Mouse (Mus musculus) hindbrain, embryonic 15.5 days (tissue): ENCODE results near the gene Fam217b. TPM values are rescaled to one million over a fixed set of nuclear protein-coding genes. Genes with fewer than 3 reads are reported as not detected.

Experiments
- ATAC-seq: fragments of 200-750 bp; cut with Nextera tagmentation; 2 replicates; pipeline ENCODE4 v1.8.0; 2017; ENCODE audit warnings: low read depth, moderate number of reproducible peaks, moderate TSS enrichment; ENCODE audit not compliant: low FRiP score
- H3K27ac ChIP-seq: fragments of 300-500 bp; sonication (generic); replicated peaks from 2 replicates; pipeline ENCODE4 v1.5.1; 2015; ENCODE audit warnings: mild to moderate bottlenecking, inconsistent platforms
- H3K27me3 ChIP-seq: fragments of 300-500 bp; sonication (generic); 2 replicates; pipeline ENCODE4 v1.6.1; 2015; ENCODE audit warnings: control low read depth, inconsistent platforms
- H3K36me3 ChIP-seq: fragments of 300-500 bp; sonication (generic); 2 replicates; pipeline ENCODE4 v1.6.1; 2015; ENCODE audit warnings: control low read depth, inconsistent platforms
- H3K4me1 ChIP-seq: fragments of 300-500 bp; sonication (generic); replicated peaks from 2 replicates; pipeline ENCODE4 v1.6.1; 2015; ENCODE audit warnings: control low read depth, inconsistent platforms
- H3K4me2 ChIP-seq: fragments of 300-500 bp; sonication (generic); 2 replicates; pipeline ENCODE4 v1.6.1; 2015; ENCODE audit warnings: moderate library complexity, mild to moderate bottlenecking, inconsistent platforms
- H3K4me3 ChIP-seq: fragments of 300-500 bp; sonication (generic); 2 replicates; pipeline ENCODE4 v1.5.1; 2015; ENCODE audit warnings: mild to moderate bottlenecking, inconsistent platforms
- H3K9ac ChIP-seq: fragments of 300-500 bp; sonication (generic); 2 replicates; pipeline ENCODE4 v1.6.1; 2015; ENCODE audit warnings: inconsistent platforms
- H3K9me3 ChIP-seq: fragments of 300-500 bp; sonication (generic); 2 replicates; pipeline ENCODE4 v1.6.1; 2016; ENCODE audit warnings: control low read depth, inconsistent platforms
- WGBS: fragments of 180-500 bp; shearing (Covaris S2); methylation state at CpG from one replicate; pipeline ENCODE4 v1.1.7; 2015; 5-methylcytosine and 5-hydroxymethylcytosine counted together
- polyA plus RNA-seq: library from polyadenylated mRNA; unstranded; fragments of >200 nt; fragmentation: Nextera tagmentation; extraction: Ambion mirVana; gene quantifications from 2 replicates; pipeline ENCODE4 v1.2.1, GENCODE M21; 2015

The Fam217b gene
- polyA plus RNA-seq, 1 experiment from 2014 or later: 15.8 TPM

- Histone ChIP-seq H3K27me3 (no peaks in the 10 kb centered on the region), H3K4me1 (peaks cover 12% of the 10 kb centered on the region), H3K4me3 (no peak overlapping the region), H3K27ac (no peak overlapping the region), H3K4me2 (no peak overlapping the region), H3K9me3 (no peaks in the 10 kb centered on the region), H3K9ac (no peak overlapping the region), H3K36me3 (no peaks in the 10 kb centered on the region)
- no peak for ATAC-seq
- WGBS: 14% methylated on average over 2 of the region's 2 CpGs
Measured at GRCm38 (mm10) chr2:178450236-178450635, 35.9 kb downstream of the Fam217b start.

- Histone ChIP-seq H3K4me2 (no peak overlapping the region), H3K36me3 (no peaks in the 10 kb centered on the region), H3K27me3 (no peaks in the 10 kb centered on the region), H3K4me3 (no peak overlapping the region), H3K9me3 (no peaks in the 10 kb centered on the region), H3K27ac (no peak overlapping the region), H3K9ac (no peak overlapping the region), H3K4me1 (peaks cover 16% of the 10 kb centered on the region)
- WGBS: 70% methylated on average over 10 of the region's 10 CpGs
- ATAC-seq: no peak
Measured at GRCm38 (mm10) chr2:178450961-178451360, 36.6 kb downstream of the Fam217b start.

- peak overlapping the region; percentile 26 for H3K4me2 ChIP-seq
- H3K9me3 ChIP-seq: no peaks in the 10 kb centered on the region
- peaks cover 16% of the 10 kb centered on the region for H3K4me1 ChIP-seq
- ATAC-seq: peak; percentile 84
- H3K27me3 ChIP-seq: no peaks in the 10 kb centered on the region
- H3K9ac ChIP-seq: no peak overlapping the region
- no peak overlapping the region for H3K4me3 ChIP-seq
- WGBS: 23% methylated on average over 17 of the region's 17 CpGs
- H3K36me3 ChIP-seq: no peaks in the 10 kb centered on the region
- peak overlapping the region; percentile 56 for H3K27ac ChIP-seq
Measured at GRCm38 (mm10) chr2:178454664-178455516, 40.6 kb downstream of the Fam217b start.

- Histone ChIP-seq H3K27me3 (no peaks in the 10 kb centered on the region), H3K36me3 (no peaks in the 10 kb centered on the region), H3K9me3 (no peaks in the 10 kb centered on the region), H3K4me1 (peaks cover 23% of the 10 kb centered on the region), H3K4me3 (no peak overlapping the region), H3K9ac (no peak overlapping the region), H3K27ac (no peak overlapping the region), H3K4me2 (no peak overlapping the region)
- 95% methylated on average over 6 of the region's 6 CpGs for WGBS
- no peak for ATAC-seq
Measured at GRCm38 (mm10) chr2:178457414-178457813, 43.1 kb downstream of the Fam217b start.

GRCm38 (mm10) chr2:178460353-178460752 lies 46.0 kb downstream of the Fam217b start:
- ATAC-seq: no peak
- H3K9me3 ChIP-seq: no peaks in the 10 kb centered on the region
- H3K27ac ChIP-seq: no peak overlapping the region
- H3K4me2 ChIP-seq: no peak overlapping the region
- H3K36me3 ChIP-seq: no peaks in the 10 kb centered on the region
- no peak overlapping the region for H3K9ac ChIP-seq
- 63% methylated on average over 5 of the region's 5 CpGs for WGBS
- H3K27me3 ChIP-seq: no peaks in the 10 kb centered on the region
- H3K4me3 ChIP-seq: no peak overlapping the region
- H3K4me1 ChIP-seq: peaks cover 10% of the 10 kb centered on the region

DNA sequence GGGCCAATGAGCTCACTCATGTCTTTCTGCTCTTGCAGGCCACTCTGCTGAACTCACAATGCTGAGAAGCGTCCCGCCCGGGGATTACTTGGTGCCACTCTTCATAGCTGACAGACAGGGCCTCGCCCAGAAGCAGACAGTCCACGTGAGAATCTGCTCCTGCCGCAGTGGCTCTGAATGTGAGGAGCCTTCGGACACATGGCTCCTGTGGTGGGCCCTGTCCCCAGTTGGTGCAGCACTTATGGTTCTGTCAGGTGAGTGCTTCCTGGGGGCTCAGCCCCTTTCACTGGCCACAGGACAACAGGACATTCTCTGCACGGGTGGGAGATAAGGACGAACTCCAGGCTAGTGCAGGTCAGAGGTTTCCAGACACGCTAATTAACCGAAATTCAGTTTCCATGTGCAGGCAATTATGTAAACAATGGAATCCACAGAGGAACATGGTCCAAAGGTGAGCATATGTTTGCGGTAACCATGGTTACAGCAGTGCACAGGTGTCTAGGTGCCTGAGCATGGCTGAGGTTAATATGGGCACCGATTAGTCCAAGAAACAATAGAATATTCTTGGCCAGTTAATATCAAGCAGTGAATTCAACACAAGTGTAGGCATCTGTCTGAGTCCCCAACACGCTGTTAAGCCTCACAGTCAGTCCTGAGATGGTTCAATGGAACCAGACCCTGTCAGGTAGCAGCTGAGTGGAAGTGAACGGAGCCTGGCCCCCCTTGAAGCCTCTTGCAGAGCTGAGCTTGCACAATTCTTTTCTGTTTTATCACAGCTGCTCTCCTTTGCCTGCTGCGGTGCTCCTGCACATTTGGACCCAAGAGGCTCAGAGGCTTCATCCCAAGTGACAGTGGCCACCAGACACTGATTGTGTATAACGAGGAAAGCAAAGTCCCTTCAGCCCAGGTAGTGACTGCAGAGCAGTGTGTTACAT lies 57.5 kb downstream of the Fam217b start:
- no peak overlapping the region for H3K27ac ChIP-seq
- no peak overlapping the region for H3K4me2 ChIP-seq
- no peak overlapping the region for H3K4me3 ChIP-seq
- H3K9ac ChIP-seq: no peak overlapping the region
- WGBS: 78% methylated on average over 17 of the region's 17 CpGs
- H3K27me3 ChIP-seq: no peaks in the 10 kb centered on the region
- H3K36me3 ChIP-seq: no peaks in the 10 kb centered on the region
- H3K9me3 ChIP-seq: no peaks in the 10 kb centered on the region
- ATAC-seq: peak; percentile 38; the same call in 1 of the 2 replicates
- peaks cover 4% of the 10 kb centered on the region; the same call in 1 of the 2 replicates for H3K4me1 ChIP-seq

GRCm38 (mm10) chr2:178473916-178474315 lies 59.6 kb downstream of the Fam217b start:
- 63% methylated on average over 10 of the region's 10 CpGs for WGBS
- H3K27me3 ChIP-seq: no peaks in the 10 kb centered on the region
- H3K4me1 ChIP-seq: no peaks in the 10 kb centered on the region; the same call in 1 of the 2 replicates
- no peak overlapping the region for H3K4me2 ChIP-seq
- H3K36me3 ChIP-seq: no peaks in the 10 kb centered on the region
- no peak for ATAC-seq
- no peak overlapping the region for H3K4me3 ChIP-seq
- no peaks in the 10 kb centered on the region for H3K9me3 ChIP-seq
- no peak overlapping the region for H3K27ac ChIP-seq
- no peak overlapping the region for H3K9ac ChIP-seq

Other genes with a start within 250 kb of the Fam217b start
- gene Sycp2, start 6.8 kb upstream of the Fam217b start, polyA plus RNA-seq: 0.18 and 0.42 TPM in 2 replicates
- 5.5 TPM in 2 replicates for gene Ppp1r3d, start 52 bp upstream of the Fam217b start, polyA plus RNA-seq
- 0.12 and 0.50 TPM in 2 replicates for gene Cdh26, start 16.0 kb downstream of the Fam217b start, polyA plus RNA-seq